In genomic region chr3:20002786-20003185, GRCm38 (mm10) we compare ENCODE assay signal across 10 mouse cellular contexts. TPM values are rescaled to one million over a fixed set of nuclear protein-coding genes. Genes with fewer than 3 reads are reported as not detected.
DNase-seq lines count a peak whose midpoint lies in the region; ATAC-seq and TF ChIP-seq lines count a peak whose summit lies in the region.
"Had no signal": no experiment of that assay in that cellular context is flagged by ENCODE, and none has a peak within 500 bp of the region (broad histone marks: within the 10 kb centered on the region; RNA-seq: fewer than 3 reads in every experiment).

No protein-coding gene starts in this region.

- no peak overlapping the region for H3K9ac ChIP-seq in forebrain, postnatal 0 days
- no peak overlapping the region for H3K9ac ChIP-seq in forebrain, embryonic 16.5 days (replicated peaks; ENCODE audit: low read depth, low read length)
- no peak overlapping the region for H3K9ac ChIP-seq in stomach, postnatal 0 days (ENCODE audit: low read length)
- no peak overlapping the region for H3K9ac ChIP-seq in hindbrain, embryonic 12.5 days
- H3K9ac ChIP-seq: embryonic facial prominence, embryonic 13.5 days had no signal

- H3K27ac ChIP-seq in forebrain, postnatal 0 days (ENCODE audit: low read depth, low read length): no peak overlapping the region
- H3K27ac ChIP-seq in forebrain, embryonic 16.5 days (ENCODE audit: low read length): no peak overlapping the region
- H3K27ac ChIP-seq in stomach, postnatal 0 days (replicated peaks): no peak overlapping the region
- no peak overlapping the region for H3K27ac ChIP-seq in hindbrain, embryonic 12.5 days
- H3K27ac ChIP-seq: embryonic facial prominence, embryonic 13.5 days had no signal

- 80% methylated on average over 5 of the region's 5 CpGs for WGBS in forebrain, postnatal 0 days
- WGBS in forebrain, embryonic 16.5 days: 79% methylated on average over 5 of the region's 5 CpGs
- 79% methylated on average over 5 of the region's 5 CpGs for WGBS in stomach, postnatal 0 days
- WGBS in hindbrain, embryonic 12.5 days: 72% methylated on average over 5 of the region's 5 CpGs

- no peaks in the 10 kb centered on the region for H3K4me1 ChIP-seq in forebrain, postnatal 0 days (ENCODE audit: insufficient read depth)
- no peaks in the 10 kb centered on the region for H3K4me1 ChIP-seq in forebrain, embryonic 16.5 days (replicated peaks; ENCODE audit: control insufficient read depth, insufficient read depth, low read length)
- H3K4me1 ChIP-seq in stomach, postnatal 0 days (replicated peaks; ENCODE audit: control insufficient read depth, insufficient read depth): no peaks in the 10 kb centered on the region
- H3K4me1 ChIP-seq in hindbrain, embryonic 12.5 days: no peaks in the 10 kb centered on the region
- H3K4me1 ChIP-seq: embryonic facial prominence, embryonic 13.5 days had no signal

- peak; percentile 34; the same call in 1 of the 2 replicates for TF ChIP-seq CTCF in forebrain, postnatal 0 days (IDR thresholded peaks at IDR 0.05; ENCODE audit: low read depth)
- TF ChIP-seq CTCF in stomach, postnatal 0 days (IDR thresholded peaks at IDR 0.05; ENCODE audit: low read depth): peak; percentile 57

- H3K9me3 ChIP-seq in forebrain, postnatal 0 days (ENCODE audit: low read length): no peaks in the 10 kb centered on the region
- H3K9me3 ChIP-seq in forebrain, embryonic 16.5 days (ENCODE audit: control insufficient read depth, low read length): no peaks in the 10 kb centered on the region
- no peaks in the 10 kb centered on the region for H3K9me3 ChIP-seq in stomach, postnatal 0 days (ENCODE audit: control insufficient read depth, low read length)
- H3K9me3 ChIP-seq in hindbrain, embryonic 12.5 days (replicated peaks): no peaks in the 10 kb centered on the region
- H3K9me3 ChIP-seq: embryonic facial prominence, embryonic 13.5 days; G1E had no signal

- no peak for ATAC-seq in forebrain, postnatal 0 days
- no peak for ATAC-seq in forebrain, embryonic 16.5 days
- no peak for ATAC-seq in stomach, postnatal 0 days (ENCODE audit: low FRiP score, low TSS enrichment)
- ATAC-seq in hindbrain, embryonic 12.5 days (ENCODE audit: low FRiP score): no peak
- ATAC-seq in granulocyte monocyte progenitor cell, adult 5-6 weeks (replicated peaks; ENCODE audit: poor library complexity, severe bottlenecking): no peak

- no peak overlapping the region for H3K4me2 ChIP-seq in forebrain, postnatal 0 days (ENCODE audit: low read depth)
- no peak overlapping the region for H3K4me2 ChIP-seq in forebrain, embryonic 16.5 days (ENCODE audit: low read length)
- H3K4me2 ChIP-seq in stomach, postnatal 0 days (replicated peaks; ENCODE audit: low read depth): no peak overlapping the region
- H3K4me2 ChIP-seq in hindbrain, embryonic 12.5 days (replicated peaks): no peak overlapping the region
- H3K4me2 ChIP-seq: embryonic facial prominence, embryonic 13.5 days had no signal

- H3K36me3 ChIP-seq in forebrain, postnatal 0 days (ENCODE audit: insufficient read depth): peaks cover 21% of the 10 kb centered on the region
- no peaks in the 10 kb centered on the region for H3K36me3 ChIP-seq in forebrain, embryonic 16.5 days (ENCODE audit: control insufficient read depth, insufficient read depth)
- no peaks in the 10 kb centered on the region for H3K36me3 ChIP-seq in stomach, postnatal 0 days (ENCODE audit: control insufficient read depth, insufficient read depth, low read length)
- H3K36me3 ChIP-seq in hindbrain, embryonic 12.5 days: peaks cover 22% of the 10 kb centered on the region

- no peak for DNase-seq in forebrain, postnatal 0 days
- DNase-seq in ovary, postnatal 14 days (ENCODE audit: low spot score): peak; percentile 6
- no peak for DNase-seq in ovary, adult 18-20 months (ENCODE audit: low spot score)
- peak; percentile 27 for DNase-seq in brain, adult 2 months (ENCODE audit: low read depth, low spot score)
- DNase-seq in stomach, postnatal 0 days (ENCODE audit: low spot score): no peak

- no peaks in the 10 kb centered on the region for H3K27me3 ChIP-seq in forebrain, postnatal 0 days (ENCODE audit: insufficient read depth, low read length)
- no peaks in the 10 kb centered on the region for H3K27me3 ChIP-seq in forebrain, embryonic 16.5 days (replicated peaks; ENCODE audit: control insufficient read depth, insufficient read depth, low read length)
- H3K27me3 ChIP-seq in stomach, postnatal 0 days (ENCODE audit: control insufficient read depth, insufficient read depth, low read length): no peaks in the 10 kb centered on the region
- no peaks in the 10 kb centered on the region for H3K27me3 ChIP-seq in hindbrain, embryonic 12.5 days
- H3K27me3 ChIP-seq: embryonic facial prominence, embryonic 13.5 days had no signal

- TF ChIP-seq EP300 in stomach, postnatal 0 days (optimal IDR thresholded peaks at IDR 0.05): no peak

- H3K4me3 ChIP-seq in forebrain, postnatal 0 days (ENCODE audit: low read depth, low read length): no peak overlapping the region
- no peak overlapping the region for H3K4me3 ChIP-seq in forebrain, embryonic 16.5 days (replicated peaks; ENCODE audit: low read length)
- H3K4me3 ChIP-seq in stomach, postnatal 0 days (ENCODE audit: low read depth, low read length): no peak overlapping the region
- no peak overlapping the region for H3K4me3 ChIP-seq in hindbrain, embryonic 12.5 days
- H3K4me3 ChIP-seq: embryonic facial prominence, embryonic 13.5 days had no signal

RNA-seq across cellular contexts. Expression of gene Hps3, which starts 32.3 kb away (rescaled TPM):
- 19.7 and 20.7 TPM in 2 replicates for total RNA-seq in forebrain, postnatal 0 days (2014; rRNA removed)
- 6.2 and 10.6 TPM in 2 replicates for polyA plus RNA-seq in forebrain, postnatal 0 days (2015; fragmentation: Nextera tagmentation; extraction: Ambion mirVana)
- 14.4 and 15.1 TPM in 2 replicates for polyA plus RNA-seq in forebrain, embryonic 16.5 days (2015; fragmentation: Nextera tagmentation; extraction: Ambion mirVana)
- 5.1 and 5.8 TPM in 2 replicates for polyA plus RNA-seq in stomach, postnatal 0 days (2015; fragmentation: Nextera tagmentation; extraction: Ambion mirVana)
- 13.6 and 14.0 TPM in 2 replicates for polyA plus RNA-seq in hindbrain, embryonic 12.5 days (2016; fragmentation: Nextera tagmentation; extraction: Ambion mirVana)
- 39.4 and 40.1 TPM in 2 replicates for total RNA-seq in granulocyte monocyte progenitor cell, adult 5-6 weeks (2014; fragmentation: Nextera tagmentation)
- 25.1 and 34.2 TPM in 2 replicates for total RNA-seq in granulocyte monocyte progenitor cell, adult 5-6 weeks (2017)

RNA-seq across cellular contexts. Expression of gene Cp, which starts 45.9 kb away (rescaled TPM):
- total RNA-seq in forebrain, postnatal 0 days (2014; rRNA removed): 10.1 and 18.5 TPM in 2 replicates
- polyA plus RNA-seq in forebrain, postnatal 0 days (2015; fragmentation: Nextera tagmentation; extraction: Ambion mirVana): 6.4 and 8.4 TPM in 2 replicates
- polyA plus RNA-seq in forebrain, embryonic 16.5 days (2015; fragmentation: Nextera tagmentation; extraction: Ambion mirVana): 4.1 and 6.4 TPM in 2 replicates
- polyA plus RNA-seq in stomach, postnatal 0 days (2015; fragmentation: Nextera tagmentation; extraction: Ambion mirVana): 1.4 and 2.1 TPM in 2 replicates
- 5.6 and 6.1 TPM in 2 replicates for polyA plus RNA-seq in hindbrain, embryonic 12.5 days (2016; fragmentation: Nextera tagmentation; extraction: Ambion mirVana)
- 2.9 and 4.5 TPM in 2 replicates for total RNA-seq in granulocyte monocyte progenitor cell, adult 5-6 weeks (2014; fragmentation: Nextera tagmentation)
- 0.05 and 0.69 TPM in 2 replicates for total RNA-seq in granulocyte monocyte progenitor cell, adult 5-6 weeks (2017)
- polyA plus RNA-seq: G1E had no signal

RNA-seq across cellular contexts. Expression of gene Hltf, which starts 54.8 kb away (rescaled TPM):
- total RNA-seq in forebrain, postnatal 0 days (2014; rRNA removed): 16.2 and 18.2 TPM in 2 replicates
- polyA plus RNA-seq in forebrain, postnatal 0 days (2015; fragmentation: Nextera tagmentation; extraction: Ambion mirVana): 8.0 and 8.8 TPM in 2 replicates
- polyA plus RNA-seq in forebrain, embryonic 16.5 days (2015; fragmentation: Nextera tagmentation; extraction: Ambion mirVana): 22.3 and 24.6 TPM in 2 replicates
- polyA plus RNA-seq in stomach, postnatal 0 days (2015; fragmentation: Nextera tagmentation; extraction: Ambion mirVana): 7.6 and 9.2 TPM in 2 replicates
- 22.4 and 24.4 TPM in 2 replicates for polyA plus RNA-seq in hindbrain, embryonic 12.5 days (2016; fragmentation: Nextera tagmentation; extraction: Ambion mirVana)
- total RNA-seq in granulocyte monocyte progenitor cell, adult 5-6 weeks (2014; fragmentation: Nextera tagmentation): 32.6 and 46.6 TPM in 2 replicates
- 44.2 and 49.6 TPM in 2 replicates for total RNA-seq in granulocyte monocyte progenitor cell, adult 5-6 weeks (2017)

Comparison
In these comparisons a context has a peak if more than half of its experiments do, and no peak if none do; other contexts are left out.
1. DNase-seq: peak in ovary, postnatal 14 days (single experiment) and brain, adult 2 months (single experiment); none in forebrain, postnatal 0 days (single experiment), ovary, adult 18-20 months (single experiment) and stomach, postnatal 0 days (single experiment).